Mouse (Mus musculus) c-Kit-positive CD71-positive TER-119-negative erythroid progenitor cells, embryonic 14.5 days (primary cell): ENCODE results near the gene Gbe1.

ENCODE experiments used
- DNase-seq: peaks from one replicate; pipeline ENCODE4 v3.0.0-alpha.2; 2013; ENCODE audit warnings: low read depth

Gbe1 gene

GRCm38 (mm10) chr16:70353058-70353457 is 39.3 kb downstream of the Gbe1 start:
- DNase-seq: no peak

- no peak for DNase-seq
Measured at GRCm38 (mm10) chr16:70358326-70358725, 44.6 kb downstream of the Gbe1 start.

GRCm38 (mm10) chr16:70365229-70365628 is 51.5 kb downstream of the Gbe1 start:
- DNase-seq: no peak

- no peak for DNase-seq
Measured at GRCm38 (mm10) chr16:70381045-70381444, 67.3 kb downstream of the Gbe1 start.

GRCm38 (mm10) chr16:70385494-70385893 is 71.7 kb downstream of the Gbe1 start:
- no peak for DNase-seq

GRCm38 (mm10) chr16:70387385-70387784 is 73.6 kb downstream of the Gbe1 start:
- no peak for DNase-seq

- DNase-seq: no peak
Measured at GRCm38 (mm10) chr16:70395276-70395675, 81.5 kb downstream of the Gbe1 start.

GRCm38 (mm10) chr16:70407780-70408179 is 94.0 kb downstream of the Gbe1 start:
- DNase-seq: no peak

- DNase-seq: no peak
Measured at GRCm38 (mm10) chr16:70421077-70421476, 107.3 kb downstream of the Gbe1 start.

GRCm38 (mm10) chr16:70449520-70449919 is 135.8 kb downstream of the Gbe1 start:
- no peak for DNase-seq

GRCm38 (mm10) chr16:70475583-70475982 is 161.8 kb downstream of the Gbe1 start:
- DNase-seq: no peak

GRCm38 (mm10) chr16:70476161-70476560 is 162.4 kb downstream of the Gbe1 start:
- DNase-seq: no peak

- no peak for DNase-seq
Measured at GRCm38 (mm10) chr16:70480494-70480893, 166.7 kb downstream of the Gbe1 start.

- no peak for DNase-seq
Measured at GRCm38 (mm10) chr16:70506457-70506856, 192.7 kb downstream of the Gbe1 start.

GRCm38 (mm10) chr16:70510938-70511337 is 197.2 kb downstream of the Gbe1 start:
- DNase-seq: no peak

GRCm38 (mm10) chr16:70522861-70523260 is 209.1 kb downstream of the Gbe1 start:
- no peak for DNase-seq

GRCm38 (mm10) chr16:70523566-70523965 is 209.8 kb downstream of the Gbe1 start:
- DNase-seq: no peak

- DNase-seq: no peak
Measured at GRCm38 (mm10) chr16:70524273-70524672, 210.5 kb downstream of the Gbe1 start.

GRCm38 (mm10) chr16:70527224-70527623 is 213.5 kb downstream of the Gbe1 start:
- DNase-seq: no peak

GRCm38 (mm10) chr16:70535224-70535623 is 221.5 kb downstream of the Gbe1 start:
- no peak for DNase-seq

GRCm38 (mm10) chr16:70550835-70551234 is 237.1 kb downstream of the Gbe1 start:
- no peak for DNase-seq

GRCm38 (mm10) chr16:70561635-70562348 is 248.0 kb downstream of the Gbe1 start:
- DNase-seq: no peak

- no peak for DNase-seq
Measured at GRCm38 (mm10) chr16:70562574-70562973, 248.8 kb downstream of the Gbe1 start.

GRCm38 (mm10) chr16:70563456-70563855 is 249.7 kb downstream of the Gbe1 start:
- DNase-seq: no peak
